Mouse (Mus musculus): ENCODE data around the gene Tldc2.

DNA sequence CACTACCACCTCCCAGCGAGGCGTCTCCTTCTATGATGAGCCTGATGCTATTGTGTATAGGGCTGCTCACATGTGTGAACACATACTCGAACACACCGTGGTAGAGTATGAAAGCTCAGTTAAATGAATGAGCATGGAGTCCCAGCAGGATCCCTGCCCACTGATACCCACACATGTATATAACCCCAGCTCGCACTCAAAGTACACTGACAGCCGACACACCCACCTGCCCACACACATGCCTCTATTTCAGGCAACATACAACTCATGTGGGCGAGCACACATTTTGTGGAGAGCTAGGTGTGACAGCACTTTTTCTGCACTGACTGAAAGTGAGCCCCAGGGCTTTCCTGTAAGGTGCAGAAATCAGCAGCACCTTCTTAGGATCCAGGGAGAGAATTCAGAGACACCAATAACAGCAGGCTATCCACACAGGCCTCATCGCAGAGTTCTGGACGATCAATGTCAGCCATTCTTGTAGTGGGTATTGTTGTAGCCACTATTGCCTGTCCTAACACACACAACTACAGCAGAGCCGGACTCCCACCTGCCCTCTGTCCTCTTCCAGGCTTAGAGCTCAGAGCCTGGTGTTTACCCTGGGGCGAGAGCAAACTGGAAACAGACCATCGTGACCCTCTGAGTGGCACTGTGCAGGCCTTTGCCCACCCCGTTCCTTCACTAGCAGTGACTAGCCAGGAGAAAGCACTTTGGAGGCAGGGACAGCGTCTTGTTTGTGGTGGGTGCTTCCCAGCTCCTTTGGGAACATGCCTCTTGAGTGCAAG lies 872 bp downstream of the Tldc2 start:
- TF ChIP-seq EP300 (IDR thresholded peaks at IDR 0.05; ENCODE audit: low read depth) (no peak), CTCF (IDR thresholded peaks at IDR 0.05; ENCODE audit: low read depth) (no peak)
